Mouse (Mus musculus) intestine, embryonic 15.5 days (tissue): ENCODE data around the gene Pou2f3. TPM values are rescaled to one million over a fixed set of nuclear protein-coding genes. Genes with fewer than 3 reads are reported as not detected.

ENCODE experiments used
- ATAC-seq: fragments of 200-750 bp; cut with Nextera tagmentation; 2 replicates; pipeline ENCODE4 v1.8.0; 2017; ENCODE audit warnings: moderate TSS enrichment, moderate library complexity
- H3K27ac ChIP-seq: fragments of 300-500 bp; sonication (generic); 2 replicates; pipeline ENCODE4 v1.5.1; 2015; ENCODE audit warnings: mild to moderate bottlenecking, inconsistent platforms
- H3K27me3 ChIP-seq: fragments of 300-500 bp; sonication (generic); replicated peaks from 2 replicates; pipeline ENCODE4 v1.6.1; 2015; ENCODE audit warnings: inconsistent platforms
- H3K36me3 ChIP-seq: fragments of 300-500 bp; sonication (generic); 2 replicates; pipeline ENCODE4 v1.6.1; 2015; ENCODE audit warnings: inconsistent platforms
- H3K4me1 ChIP-seq: fragments of 300-500 bp; sonication (generic); replicated peaks from 2 replicates; pipeline ENCODE4 v1.6.1; 2015; ENCODE audit warnings: inconsistent platforms
- H3K4me2 ChIP-seq: fragments of 300-500 bp; sonication (generic); replicated peaks from 2 replicates; pipeline ENCODE4 v1.6.1; 2015; ENCODE audit warnings: mild to moderate bottlenecking, inconsistent platforms
- H3K4me3 ChIP-seq: fragments of 300-500 bp; sonication (generic); replicated peaks from 2 replicates; pipeline ENCODE4 v1.5.1; 2015; ENCODE audit warnings: inconsistent platforms
- H3K9ac ChIP-seq: fragments of 300-500 bp; sonication (generic); 2 replicates; pipeline ENCODE4 v1.6.1; 2015; ENCODE audit warnings: inconsistent platforms
- H3K9me3 ChIP-seq: fragments of 300-500 bp; sonication (generic); 2 replicates; pipeline ENCODE4 v1.6.1; 2016; ENCODE audit warnings: inconsistent platforms
- WGBS: fragments of 180-500 bp; shearing (Covaris S2); methylation state at CpG from one replicate; pipeline ENCODE4 v1.1.7; 2015; 5-methylcytosine and 5-hydroxymethylcytosine counted together
- polyA plus RNA-seq: library from polyadenylated mRNA; unstranded; fragments of >200 nt; fragmentation: Nextera tagmentation; extraction: Ambion mirVana; gene quantifications from 2 replicates; pipeline ENCODE4 v1.2.1, GENCODE M21; 2015

Gene Pou2f3
- polyA plus RNA-seq, 1 experiment from 2014 or later: 0.70 TPM

DNA sequence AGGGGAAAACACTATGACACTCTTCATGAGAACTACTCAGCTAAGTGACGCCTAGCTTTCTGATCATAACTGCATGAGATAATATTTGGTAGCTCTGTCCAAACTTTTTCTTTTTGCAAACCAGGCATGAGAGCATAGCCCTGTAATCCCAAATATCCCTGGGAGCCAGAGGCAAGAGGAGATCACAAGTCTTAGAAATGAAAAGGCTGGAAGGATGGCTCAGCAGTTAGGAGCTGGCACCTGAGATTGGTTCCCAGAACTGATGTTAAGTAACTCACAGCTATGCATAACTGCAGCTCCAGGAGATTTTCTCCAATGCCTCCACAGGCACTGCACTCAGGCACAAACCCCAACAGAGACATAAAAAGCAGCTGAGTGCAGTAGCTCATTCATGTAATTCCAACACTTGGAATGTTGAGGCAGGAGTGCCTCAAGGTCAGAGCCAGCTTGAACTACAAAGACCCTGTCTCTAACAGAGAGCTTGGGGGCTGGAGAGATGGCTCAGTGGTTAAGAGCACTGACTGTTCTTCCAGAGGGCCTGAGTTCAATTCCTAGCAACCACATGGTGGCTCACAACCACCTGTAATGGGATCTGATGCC lies 124.4 kb downstream of the Pou2f3 start:
- Histone ChIP-seq H3K4me2 (no peak overlapping the region), H3K4me3 (no peak overlapping the region), H3K27me3 (no peaks in the 10 kb centered on the region), H3K9me3 (no peaks in the 10 kb centered on the region), H3K9ac (no peak overlapping the region), H3K27ac (no peak overlapping the region), H3K36me3 (no peaks in the 10 kb centered on the region), H3K4me1 (0 out of 2 replicates have a peak, but pooled peaks cover 9% of the 10 kb centered on the region)
- WGBS: 88% methylated on average over 1 of the region's 1 CpGs
- no peak for ATAC-seq

GRCm38 (mm10) chr9:43084496-43085362 lies 125.4 kb downstream of the Pou2f3 start:
- Histone ChIP-seq H3K27me3 (no peaks in the 10 kb centered on the region), H3K27ac (no peak overlapping the region), H3K36me3 (no peaks in the 10 kb centered on the region), H3K4me1 (0 out of 2 replicates have a peak, but pooled peaks cover 9% of the 10 kb centered on the region), H3K4me2 (no peak overlapping the region), H3K9me3 (no peaks in the 10 kb centered on the region), H3K4me3 (no peak overlapping the region), H3K9ac (no peak overlapping the region)
- no peak for ATAC-seq
- 66% methylated on average over 7 of the region's 7 CpGs for WGBS

DNA sequence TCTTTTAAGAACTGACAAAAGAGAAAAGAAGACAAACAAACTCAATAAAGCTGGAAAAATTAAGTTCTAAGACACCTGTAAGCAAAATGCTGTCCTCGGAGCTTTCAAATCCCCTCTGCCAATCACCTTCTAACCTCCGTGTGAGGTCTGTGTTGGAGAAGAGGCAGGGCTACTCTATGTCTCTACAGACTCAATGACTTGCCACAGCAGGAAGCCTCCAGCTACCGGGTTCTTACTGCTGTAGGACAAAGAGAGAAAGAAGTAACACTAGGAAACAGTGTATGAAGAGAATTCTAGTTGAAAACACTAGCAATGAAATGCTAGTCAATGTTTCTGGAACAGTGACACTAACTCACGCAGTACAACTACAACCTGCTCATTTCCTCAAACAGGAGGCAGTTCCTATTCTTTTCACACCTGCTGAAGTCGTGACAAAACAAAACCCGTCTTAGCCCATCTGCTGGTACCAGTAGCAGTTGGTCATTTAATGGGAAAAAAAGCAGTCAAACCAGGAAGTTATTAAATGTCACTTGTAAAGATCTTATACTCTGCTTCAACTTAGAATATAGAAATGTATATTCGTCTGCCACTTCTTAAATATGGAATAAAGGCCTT lies 126.6 kb downstream of the Pou2f3 start:
- 65% methylated on average over 7 of the region's 7 CpGs for WGBS
- ATAC-seq: no peak
- no peaks in the 10 kb centered on the region for H3K9me3 ChIP-seq

GRCm38 (mm10) chr9:43078711-43079110 lies 131.5 kb downstream of the Pou2f3 start:
- H3K4me3 ChIP-seq: no peak overlapping the region
- no peaks in the 10 kb centered on the region for H3K27me3 ChIP-seq
- no peaks in the 10 kb centered on the region for H3K4me1 ChIP-seq
- no peak overlapping the region for H3K4me2 ChIP-seq
- no peaks in the 10 kb centered on the region for H3K36me3 ChIP-seq
- H3K27ac ChIP-seq: no peak overlapping the region
- WGBS: 90% methylated on average over 3 of the region's 3 CpGs
- no peak for ATAC-seq
- H3K9ac ChIP-seq: no peak overlapping the region
- H3K9me3 ChIP-seq: no peaks in the 10 kb centered on the region

More for the DNA sequence above, 126.6 kb downstream of the Pou2f3 start:
- no peaks in the 10 kb centered on the region for H3K27me3 ChIP-seq
- no peaks in the 10 kb centered on the region for H3K36me3 ChIP-seq
- no peak overlapping the region for H3K27ac ChIP-seq
- no peak overlapping the region for H3K4me2 ChIP-seq
- H3K4me3 ChIP-seq: no peak overlapping the region
- 0 out of 2 replicates have a peak, but pooled peaks cover 9% of the 10 kb centered on the region for H3K4me1 ChIP-seq
- no peak overlapping the region for H3K9ac ChIP-seq

DNA sequence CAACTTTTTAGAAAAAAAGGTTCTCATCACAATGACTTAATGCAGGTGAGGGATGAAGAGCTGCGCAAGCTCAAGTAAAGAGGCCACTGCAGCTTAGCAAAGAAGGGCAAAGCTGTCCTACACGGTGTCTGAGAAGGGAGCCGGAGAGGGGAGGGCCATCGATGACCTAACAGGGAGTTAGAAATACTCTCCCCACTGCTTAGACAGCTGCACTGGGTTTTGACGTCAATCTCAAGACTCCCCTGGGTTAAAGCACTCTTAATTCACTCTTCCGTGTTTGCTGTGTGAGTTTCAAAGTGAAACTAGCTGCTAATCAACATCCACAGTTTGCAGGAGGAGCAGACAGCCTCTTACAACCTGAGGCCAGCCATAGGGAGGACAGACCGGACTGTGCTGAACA lies 134.0 kb downstream of the Pou2f3 start:
- no peak overlapping the region for H3K4me2 ChIP-seq
- 73% methylated on average over 7 of the region's 7 CpGs for WGBS

DNA sequence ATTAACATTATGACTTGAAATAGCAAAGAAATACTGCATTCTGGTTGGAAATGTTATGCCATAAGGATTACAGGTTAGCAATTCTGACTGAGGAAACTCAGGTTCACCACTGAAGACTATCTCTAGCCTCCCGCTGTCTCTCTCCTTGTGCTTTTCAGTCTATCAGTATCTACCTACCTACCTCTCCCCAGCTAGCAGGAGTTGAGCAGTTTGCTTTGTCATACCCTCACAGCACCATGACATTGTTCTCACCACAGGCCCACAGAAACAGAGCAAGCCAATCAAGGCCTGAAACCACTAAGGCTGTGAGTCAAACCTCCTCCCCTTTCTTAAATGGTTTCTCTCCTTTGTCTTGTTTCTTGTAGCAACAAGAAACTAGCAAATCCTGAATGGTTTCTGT lies 135.6 kb downstream of the Pou2f3 start:
- WGBS: 98% methylated on average over 1 of the region's 1 CpGs
- no peaks in the 10 kb centered on the region for H3K36me3 ChIP-seq
- ATAC-seq: no peak

More for the DNA sequence above, 134.0 kb downstream of the Pou2f3 start:
- H3K27me3 ChIP-seq: no peaks in the 10 kb centered on the region
- no peaks in the 10 kb centered on the region for H3K36me3 ChIP-seq
- no peaks in the 10 kb centered on the region for H3K4me1 ChIP-seq
- H3K27ac ChIP-seq: no peak overlapping the region
- H3K4me3 ChIP-seq: no peak overlapping the region
- ATAC-seq: no peak
- H3K9me3 ChIP-seq: no peaks in the 10 kb centered on the region
- H3K9ac ChIP-seq: no peak overlapping the region

More for the DNA sequence above, 135.6 kb downstream of the Pou2f3 start:
- Histone ChIP-seq H3K9ac (no peak overlapping the region), H3K27me3 (no peaks in the 10 kb centered on the region), H3K27ac (no peak overlapping the region), H3K4me1 (no peaks in the 10 kb centered on the region), H3K4me2 (no peak overlapping the region), H3K4me3 (no peak overlapping the region), H3K9me3 (no peaks in the 10 kb centered on the region)

Other genes starting within 250 kb of the Pou2f3 start
- 8.1 and 8.3 TPM in 2 replicates for gene Arhgef12, start 103.1 kb downstream of the Pou2f3 start, polyA plus RNA-seq
- gene Tmem136, start 93.8 kb downstream of the Pou2f3 start, polyA plus RNA-seq: 3.2 and 4.4 TPM in 2 replicates
- gene Oaf, start 29.5 kb upstream of the Pou2f3 start, polyA plus RNA-seq: 56.8 and 61.0 TPM in 2 replicates
- gene Trim29, start 100.5 kb upstream of the Pou2f3 start, polyA plus RNA-seq: 1.3 and 1.7 TPM in 2 replicates